Mouse (Mus musculus): ENCODE results near the gene Wdr49.

DNA sequence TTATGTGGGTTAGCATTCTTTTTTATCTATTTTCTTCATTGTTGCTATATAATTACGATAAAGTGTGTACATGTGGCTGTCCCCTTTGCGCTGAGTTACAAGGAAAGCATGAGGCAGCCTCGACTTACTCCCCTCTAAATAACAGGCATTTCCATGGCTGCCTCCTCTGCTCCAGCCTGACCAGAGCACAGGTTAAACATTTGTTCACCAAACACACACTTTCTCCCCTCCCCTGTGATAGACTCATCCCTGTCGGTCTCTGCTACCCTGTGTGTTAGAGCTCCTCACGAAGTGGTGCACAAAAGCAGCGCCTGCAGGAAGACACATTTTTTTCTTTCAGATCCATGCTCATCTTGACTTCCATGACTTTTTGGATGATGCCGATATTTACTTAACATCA lies 7.3 kb downstream of the Wdr49 start:
- TF ChIP-seq CTCF (IDR thresholded peaks at IDR 0.05; ENCODE audit: control insufficient read depth, insufficient read depth, low read length) (no peak), POLR2A (IDR thresholded peaks at IDR 0.05; ENCODE audit: borderline replicate concordance, control insufficient read depth, low read depth, low read length) (no peak)
